Mouse (Mus musculus): ENCODE results near the gene Exoc6b.

GRCm38 (mm10) chr6:85029671-85030070, 39.6 kb downstream of the Exoc6b start:
- TF ChIP-seq CTCF (IDR thresholded peaks at IDR 0.05; ENCODE audit: insufficient read depth, low read depth, low read length) = no peak
- TF ChIP-seq POLR2A (IDR thresholded peaks at IDR 0.05; ENCODE audit: insufficient read depth, low read depth, low read length) = no peak

All from olfactory bulb, adult 2 months (tissue).